Comparison of ENCODE assay signal across 8 mouse cellular contexts in genomic region chr13:46350075-46350747, GRCm38 (mm10).
DNase-seq lines count a peak whose midpoint lies in the region; ATAC-seq lines count a peak whose summit lies in the region.

No protein-coding gene starts in this region.

- peak overlapping the region; percentile 17; the same call in 1 of the 2 replicates for H3K27ac ChIP-seq in hindbrain, embryonic 12.5 days
- H3K27ac ChIP-seq in hindbrain, embryonic 10.5 days = no peak overlapping the region

- H3K4me2 ChIP-seq in hindbrain, embryonic 12.5 days (replicated peaks) = no peak overlapping the region

- DNase-seq in hindbrain, embryonic 10.5 days (ENCODE audit: low spot score) = no peak
- DNase-seq in cerebellum, adult 8-10 months = peak; percentile 94
- peak; percentile 40 for DNase-seq in heart, adult 8-10 months (ENCODE audit: low spot score)
- peak; percentile 42 to 76 for DNase-seq in left cerebral cortex, adult 18-20 months (ENCODE audit: low spot score in 2 of 2)
- peak; percentile 56 to 61 for DNase-seq in right cerebral cortex, postnatal 36 days (ENCODE audit: low spot score in 2 of 2)
- no peak for DNase-seq in spleen, postnatal 36 days (ENCODE audit: low spot score in 2 of 2)

- no peak overlapping the region for H3K4me3 ChIP-seq in hindbrain, embryonic 12.5 days
- H3K4me3 ChIP-seq in hindbrain, embryonic 10.5 days = no peak overlapping the region

- H3K9me3 ChIP-seq in hindbrain, embryonic 12.5 days (replicated peaks) = no peaks in the 10 kb centered on the region
- no peaks in the 10 kb centered on the region for H3K9me3 ChIP-seq in hindbrain, embryonic 10.5 days

- no peaks in the 10 kb centered on the region for H3K27me3 ChIP-seq in hindbrain, embryonic 12.5 days
- H3K27me3 ChIP-seq in hindbrain, embryonic 10.5 days (ENCODE audit: insufficient read depth, poor library complexity, severe bottlenecking) = 0 out of 2 replicates have a peak, but pooled peaks cover 6% of the 10 kb centered on the region

- 73% methylated on average over 7 of the region's 7 CpGs for WGBS in hindbrain, embryonic 12.5 days
- 86% methylated on average over 7 of the region's 7 CpGs for WGBS in hindbrain, embryonic 10.5 days

- no peak overlapping the region for H3K9ac ChIP-seq in hindbrain, embryonic 12.5 days

- no peaks in the 10 kb centered on the region for H3K4me1 ChIP-seq in hindbrain, embryonic 12.5 days
- H3K4me1 ChIP-seq in hindbrain, embryonic 10.5 days (replicated peaks) = 0 out of 2 replicates have a peak, but pooled peaks cover 2% of the 10 kb centered on the region

- no peaks in the 10 kb centered on the region for H3K36me3 ChIP-seq in hindbrain, embryonic 12.5 days
- no peaks in the 10 kb centered on the region for H3K36me3 ChIP-seq in hindbrain, embryonic 10.5 days

- ATAC-seq in hindbrain, embryonic 12.5 days (ENCODE audit: low FRiP score) = no peak
- ATAC-seq in erythroblast, adult 5-6 weeks (replicated peaks; ENCODE audit: low FRiP score, poor library complexity, severe bottlenecking) = no peak

Comparison
In these comparisons a context has a peak if more than half of its experiments do, and no peak if none do; other contexts are left out.
1. DNase-seq: peak in cerebellum, adult 8-10 months (single experiment), heart, adult 8-10 months (single experiment), left cerebral cortex, adult 18-20 months (2 of 2) and right cerebral cortex, postnatal 36 days (2 of 2); none in hindbrain, embryonic 10.5 days (single experiment) and spleen, postnatal 36 days (0 of 2).